Mouse (Mus musculus): Measurements from ENCODE around the gene Gm21854.
"Not testable (repeated sequence)": the region's sequence is repeated elsewhere in the genome, so short reads cannot be mapped to it uniquely, and the experiment has no call there.

Gene Gm21854

GRCm38 (mm10) chrY:5656686-5657085 lies at the start of gene Gm21854:
Gene Gm21854 (plus strand): TSS chrY:5656986.
- DNase-seq (ENCODE audit: low spot score in 2 of 2): not testable (repeated sequence)

Data from frontal cortex, postnatal 25 days (tissue).